Mouse (Mus musculus) forebrain, postnatal 0 days (tissue): Measurements from ENCODE around the gene Iqce. TPM values are rescaled to one million over a fixed set of nuclear protein-coding genes. Genes with fewer than 3 reads are reported as not detected.

Experiments
- ATAC-seq: fragments of 200-750 bp; cut with Nextera tagmentation; 2 replicates; pipeline ENCODE4 v1.8.0; 2017; ENCODE audit warnings: mild to moderate bottlenecking, moderate library complexity
- DNase-seq: peaks from one replicate; pipeline ENCODE4 v3.0.0-alpha.2; 2015
- H3K27ac ChIP-seq: fragments of 300-500 bp; sonication (generic); 2 replicates; pipeline ENCODE4 v1.5.1; 2014; ENCODE audit warnings: low read depth, mild to moderate bottlenecking, antibody characterized with exemption, low read length, moderate library complexity, mixed read lengths
- H3K27me3 ChIP-seq: fragments of 300-500 bp; sonication (generic); 2 replicates; pipeline ENCODE4 v1.6.1; 2014; ENCODE audit warnings: mild to moderate bottlenecking, low read length, mixed read lengths; ENCODE audit not compliant: insufficient read depth
- H3K36me3 ChIP-seq: fragments of 300-500 bp; sonication (generic); 2 replicates; pipeline ENCODE4 v1.6.1; 2014; ENCODE audit warnings: mild to moderate bottlenecking, moderate library complexity; ENCODE audit not compliant: insufficient read depth
- H3K4me1 ChIP-seq: fragments of 300-500 bp; sonication (generic); 2 replicates; pipeline ENCODE4 v1.6.1; 2014; ENCODE audit warnings: antibody characterized with exemption; ENCODE audit not compliant: insufficient read depth
- H3K4me2 ChIP-seq: fragments of 300-500 bp; sonication (generic); 2 replicates; pipeline ENCODE4 v1.6.1; 2014; ENCODE audit warnings: low read depth, mild to moderate bottlenecking, moderate library complexity
- H3K4me3 ChIP-seq: fragments of 300-500 bp; sonication (generic); 2 replicates; pipeline ENCODE4 v1.5.1; 2014; ENCODE audit warnings: low read depth, low read length, mixed read lengths
- H3K9ac ChIP-seq: fragments of 300-500 bp; sonication (generic); 2 replicates; pipeline ENCODE4 v1.6.1; 2014; ENCODE audit warnings: mild to moderate bottlenecking
- H3K9me3 ChIP-seq: fragments of 300-500 bp; sonication (generic); 2 replicates; pipeline ENCODE4 v1.6.1; 2016; ENCODE audit warnings: low read length
- CTCF ChIP-seq: sonication (generic); IDR thresholded peaks from 2 replicates; pipeline ENCODE4 v1.5.1; 2016; ENCODE audit warnings: antibody characterized with exemption, control low read depth, low read depth
- WGBS: fragments of 180-500 bp; shearing (Covaris S2); extraction: QIAGEN DNeasy Blood & Tissue Kit; methylation state at CpG from one replicate; pipeline ENCODE4 v1.1.7; 2014; 5-methylcytosine and 5-hydroxymethylcytosine counted together
- polyA plus RNA-seq: library from polyadenylated mRNA; unstranded; fragments of >200 nt; fragmentation: Nextera tagmentation; extraction: Ambion mirVana; gene quantifications from 2 replicates; pipeline ENCODE4 v1.2.1, GENCODE M21; 2015
- total RNA-seq: library from RNA; depleted of rRNA; stranded (reverse); fragments of >200 nt; gene quantifications from 2 replicates; pipeline ENCODE4 v1.2.3, GENCODE M21; 2014

The Iqce gene
- total and polyA plus RNA-seq, 2 experiments from 2014 or later, result 27.1 to 30.6 TPM

DNA sequence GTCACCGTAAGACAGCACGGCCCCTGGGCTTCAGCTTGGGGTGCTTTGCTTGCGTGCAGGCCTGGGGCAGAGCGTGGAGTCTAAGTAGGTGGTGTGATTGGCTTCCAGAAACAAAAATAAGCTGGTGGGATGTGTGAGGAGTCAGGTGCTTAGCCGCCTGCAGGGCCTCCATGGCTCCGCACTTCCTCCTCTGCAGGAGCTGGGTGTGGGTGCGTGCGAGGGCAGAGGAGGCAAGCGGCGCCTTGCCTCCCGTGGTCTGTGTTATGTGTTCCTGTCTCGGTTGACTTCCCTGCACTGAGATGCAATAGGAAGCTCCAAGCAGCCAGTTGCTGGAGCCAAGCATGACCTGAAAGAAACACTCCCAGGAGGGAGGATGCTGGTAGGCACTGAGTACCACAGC is 37.6 kb upstream of the Iqce start:
- no peak for TF ChIP-seq CTCF
- Histone ChIP-seq H3K4me3 (no peak overlapping the region), H3K9me3 (no peaks in the 10 kb centered on the region), H3K4me2 (no peak overlapping the region), H3K9ac (no peak overlapping the region), H3K4me1 (peaks cover 4% of the 10 kb centered on the region; the same call in 1 of the 2 replicates), H3K27me3 (0 out of 2 replicates have a peak, but pooled peaks cover 7% of the 10 kb centered on the region), H3K36me3 (no peaks in the 10 kb centered on the region), H3K27ac (no peak overlapping the region)
- ATAC-seq (no peak), DNase-seq (no peak)
- WGBS, result 88% methylated on average over 12 of the region's 12 CpGs

DNA sequence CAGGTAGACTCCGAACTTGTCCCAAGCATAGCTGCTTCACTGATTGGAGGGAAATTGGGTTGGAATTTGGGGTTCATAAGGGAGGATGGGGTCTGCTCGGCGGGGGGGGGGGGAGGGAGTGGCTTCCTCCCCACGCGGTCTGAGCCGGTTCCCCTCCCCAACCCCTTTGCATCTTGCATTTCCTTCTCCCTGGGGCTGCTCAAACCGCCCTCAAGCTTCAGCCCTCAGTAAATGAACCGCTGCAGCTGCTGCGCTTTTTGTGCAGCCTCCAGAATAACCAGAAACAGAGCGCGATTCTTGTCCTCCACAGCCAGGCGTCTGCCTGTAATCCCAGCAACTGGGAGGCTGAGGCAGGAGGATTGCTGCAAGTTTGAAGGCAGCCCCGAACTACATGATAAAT is 34.0 kb upstream of the Iqce start:
- Histone ChIP-seq H3K4me3 (no peak overlapping the region), H3K9ac (no peak overlapping the region), H3K27me3 (0 out of 2 replicates have a peak, but pooled peaks cover 7% of the 10 kb centered on the region), H3K9me3 (no peaks in the 10 kb centered on the region), H3K36me3 (no peaks in the 10 kb centered on the region), H3K27ac (no peak overlapping the region), H3K4me1 (peaks cover 4% of the 10 kb centered on the region; the same call in 1 of the 2 replicates), H3K4me2 (no peak overlapping the region)
- no peak for ATAC-seq
- no peak for TF ChIP-seq CTCF
- WGBS, result 27% methylated on average over 13 of the region's 13 CpGs
- no peak for DNase-seq

DNA sequence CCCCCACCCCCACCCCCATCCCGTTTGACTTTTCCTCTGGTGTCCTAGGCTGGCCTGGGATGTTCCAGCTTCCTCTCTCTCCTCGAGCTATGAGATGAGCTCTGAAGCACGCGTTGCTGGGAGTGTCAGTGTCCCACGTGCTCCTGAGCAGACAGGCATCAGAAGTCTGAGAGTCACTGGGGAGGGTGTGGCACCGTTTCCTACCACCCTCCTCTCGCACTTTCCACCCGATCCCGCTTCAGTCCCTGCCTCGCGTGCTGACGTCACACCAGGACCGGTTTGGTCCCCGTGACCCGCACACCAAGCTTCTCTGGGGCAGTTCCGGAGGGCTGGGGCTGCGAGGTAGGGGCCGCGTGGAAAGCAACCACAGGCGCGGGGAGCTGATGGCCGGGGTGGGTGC is 33.1 kb upstream of the Iqce start:
- 7% methylated on average over 22 of the region's 22 CpGs for WGBS
- no peaks in the 10 kb centered on the region for H3K36me3 ChIP-seq
- H3K27ac ChIP-seq, result no peak overlapping the region
- peak overlapping the region; percentile 26 for H3K4me3 ChIP-seq
- peak overlapping the region; percentile 55 for H3K4me2 ChIP-seq
- peak; percentile 69 for ATAC-seq
- no peaks in the 10 kb centered on the region for H3K9me3 ChIP-seq
- H3K4me1 ChIP-seq, result peaks cover 4% of the 10 kb centered on the region; the same call in 1 of the 2 replicates
- DNase-seq, result peak; percentile 40
- 0 out of 2 replicates have a peak, but pooled peaks cover 7% of the 10 kb centered on the region for H3K27me3 ChIP-seq
- 0 out of 2 replicates have a peak overlapping the region, but pooled peaks have one; percentile 37 for H3K9ac ChIP-seq
- TF ChIP-seq CTCF, result no peak

DNA sequence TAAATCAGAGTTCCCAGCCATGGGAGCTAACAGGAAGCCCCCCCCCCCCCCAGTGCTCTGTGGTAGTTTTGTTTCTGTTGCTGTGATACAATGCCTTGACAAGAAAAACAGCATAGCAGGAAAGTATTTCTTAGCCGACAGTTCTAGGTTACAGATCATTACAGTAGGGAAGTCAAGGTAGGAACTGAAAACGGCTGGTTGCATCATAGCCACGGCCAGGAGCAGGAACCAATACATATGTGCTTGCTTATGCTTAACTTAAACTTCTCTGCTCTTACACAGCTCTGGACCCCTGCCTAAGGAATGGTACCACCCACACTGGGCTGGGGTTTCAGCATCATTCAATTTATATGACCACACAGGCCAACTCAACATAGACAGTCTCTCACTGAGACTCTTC is 31.2 kb upstream of the Iqce start:
- 74% methylated on average over 3 of the region's 3 CpGs for WGBS
- Histone ChIP-seq H3K27me3 (0 out of 2 replicates have a peak, but pooled peaks cover 7% of the 10 kb centered on the region), H3K9ac (no peak overlapping the region), H3K4me2 (no peak overlapping the region), H3K27ac (no peak overlapping the region), H3K9me3 (no peaks in the 10 kb centered on the region), H3K4me1 (peaks cover 4% of the 10 kb centered on the region; the same call in 1 of the 2 replicates), H3K4me3 (no peak overlapping the region), H3K36me3 (no peaks in the 10 kb centered on the region)
- no peak for TF ChIP-seq CTCF
- DNase-seq (no peak), ATAC-seq (no peak)

DNA sequence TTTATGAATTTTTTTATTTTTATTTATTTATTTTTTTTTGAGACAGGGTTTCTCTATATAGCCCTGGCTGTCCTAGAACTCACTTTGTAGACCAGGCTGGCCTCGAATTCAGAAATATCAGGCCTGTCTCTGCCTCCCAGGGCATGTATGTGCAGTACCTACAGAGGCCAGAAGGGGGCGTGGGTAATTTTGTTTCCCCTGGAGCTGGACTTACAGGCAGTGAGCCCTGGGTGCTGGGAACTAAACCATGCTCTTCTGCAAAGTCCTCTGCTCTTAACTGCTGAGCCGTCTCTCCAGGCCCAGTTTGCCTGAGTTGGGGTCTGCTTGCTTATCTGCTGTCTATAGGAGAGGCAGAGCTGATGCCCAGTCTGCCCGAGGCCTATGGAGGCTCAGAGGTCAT is 30.0 kb upstream of the Iqce start:
- Histone ChIP-seq H3K36me3 (no peaks in the 10 kb centered on the region), H3K27ac (no peak overlapping the region), H3K4me1 (peaks cover 4% of the 10 kb centered on the region; the same call in 1 of the 2 replicates), H3K27me3 (0 out of 2 replicates have a peak, but pooled peaks cover 7% of the 10 kb centered on the region), H3K4me3 (no peak overlapping the region), H3K9me3 (no peaks in the 10 kb centered on the region), H3K9ac (no peak overlapping the region), H3K4me2 (no peak overlapping the region)
- DNase-seq (no peak), ATAC-seq (no peak)
- peak; percentile 46 for TF ChIP-seq CTCF
- WGBS, result 64% methylated on average over 4 of the region's 4 CpGs

DNA sequence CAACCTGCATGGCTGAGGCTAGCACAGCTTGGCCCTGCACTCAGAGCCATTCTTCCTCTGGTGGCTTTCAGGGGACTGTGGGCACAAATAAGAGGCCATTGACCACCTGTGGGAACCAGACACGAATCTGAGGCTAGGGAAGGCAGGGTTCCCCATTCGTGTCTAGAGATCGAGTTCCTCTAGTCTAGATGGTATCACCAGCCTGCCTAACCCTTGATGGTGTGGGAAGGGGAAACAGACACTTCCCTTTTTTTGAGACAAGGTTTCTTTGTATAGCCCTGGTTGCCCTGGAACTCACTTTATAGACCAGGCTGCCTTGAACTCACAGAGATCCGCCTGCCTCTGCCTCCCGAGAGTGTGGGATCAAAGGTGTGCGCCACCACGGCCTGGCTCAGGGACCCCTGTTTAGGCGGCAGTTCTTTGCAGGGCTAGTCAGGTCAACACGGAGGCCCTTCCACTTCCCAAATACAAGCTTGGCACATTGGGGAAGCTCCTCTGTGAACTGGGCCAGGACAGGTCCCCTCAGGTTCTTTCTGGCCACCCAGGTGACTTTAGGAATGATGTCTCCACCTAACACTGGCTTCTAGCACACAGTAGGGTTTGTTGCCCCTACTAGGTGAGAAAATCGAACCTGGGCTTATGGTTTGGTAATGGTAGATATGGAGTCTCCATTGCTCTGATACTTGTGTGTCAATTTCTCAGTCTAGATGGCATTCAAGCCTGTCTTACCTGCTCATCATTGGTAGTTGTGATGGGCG is 29.0 kb upstream of the Iqce start:
- no peak overlapping the region for H3K9ac ChIP-seq
- ATAC-seq (no peak), DNase-seq (no peak)
- TF ChIP-seq CTCF, result no peak
- H3K4me3 ChIP-seq, result no peak overlapping the region
- H3K4me1 ChIP-seq, result peaks cover 4% of the 10 kb centered on the region; the same call in 1 of the 2 replicates
- no peak overlapping the region for H3K4me2 ChIP-seq
- no peak overlapping the region for H3K27ac ChIP-seq
- no peaks in the 10 kb centered on the region for H3K36me3 ChIP-seq
- no peaks in the 10 kb centered on the region for H3K9me3 ChIP-seq
- H3K27me3 ChIP-seq, result 0 out of 2 replicates have a peak, but pooled peaks cover 7% of the 10 kb centered on the region
- 91% methylated on average over 11 of the region's 11 CpGs for WGBS

DNA sequence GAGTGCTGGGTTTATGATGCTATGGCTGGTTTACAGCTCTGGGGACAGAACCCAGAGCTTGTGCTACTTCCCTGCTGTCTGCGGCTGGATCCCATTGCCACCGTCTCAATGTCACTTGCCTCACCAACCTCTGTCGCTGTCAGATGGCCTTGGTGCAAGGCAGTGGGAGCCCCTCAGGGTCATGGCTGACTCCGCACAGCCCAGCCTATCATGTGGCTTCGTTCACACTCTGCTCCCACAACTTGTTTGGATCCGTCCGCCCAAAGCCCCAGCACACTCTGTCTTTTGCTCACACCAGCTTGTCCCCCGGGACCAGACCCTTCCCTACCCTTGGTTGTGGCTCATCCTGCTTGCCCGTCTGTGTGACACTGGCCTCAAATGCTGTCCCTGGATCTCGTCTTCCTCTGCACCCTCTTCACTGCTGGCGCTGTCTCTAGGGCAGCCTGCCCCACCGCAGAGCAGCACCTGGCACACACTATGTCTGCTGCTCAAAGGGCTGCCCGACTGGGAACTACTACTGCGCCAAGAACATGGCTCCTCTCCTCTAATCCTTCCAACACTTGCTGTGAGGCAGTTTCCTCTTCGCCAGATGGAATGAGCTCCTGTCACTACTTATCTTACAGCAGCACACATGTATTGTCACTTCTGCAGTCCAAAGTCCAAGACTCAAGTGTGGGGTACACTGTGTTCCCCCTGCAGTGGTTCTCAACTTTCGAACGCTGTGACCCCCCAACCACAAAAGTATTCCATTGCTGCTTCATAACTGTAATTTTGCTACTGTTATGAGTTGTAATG is 25.0 kb upstream of the Iqce start:
- no peaks in the 10 kb centered on the region for H3K9me3 ChIP-seq
- H3K4me1 ChIP-seq, result peaks cover 14% of the 10 kb centered on the region
- no peak for TF ChIP-seq CTCF
- no peak overlapping the region for H3K4me2 ChIP-seq
- H3K27ac ChIP-seq, result no peak overlapping the region
- H3K27me3 ChIP-seq, result no peaks in the 10 kb centered on the region
- DNase-seq (no peak), ATAC-seq (no peak)
- no peaks in the 10 kb centered on the region for H3K36me3 ChIP-seq
- H3K4me3 ChIP-seq, result no peak overlapping the region
- no peak overlapping the region for H3K9ac ChIP-seq
- 75% methylated on average over 17 of the region's 17 CpGs for WGBS
